Mouse (Mus musculus): ENCODE data around the gene Immp2l. TPM values are rescaled to one million over a fixed set of nuclear protein-coding genes. Genes with fewer than 3 reads are reported as not detected.
A peak's percentile ranks its signal among the peaks of the same experiment; 100 is the strongest.

Gene Immp2l
- polyA plus RNA-seq, 1 experiment from 2014 or later: 12.8 TPM

GRCm38 (mm10) chr12:41401923-41402322 lies 378.0 kb downstream of the Immp2l start:
- H3K27ac ChIP-seq (ENCODE audit: low read length): no peak overlapping the region
- no peak overlapping the region for H3K9ac ChIP-seq (ENCODE audit: low read length)
- H3K9me3 ChIP-seq (ENCODE audit: control insufficient read depth, low read length): no peaks in the 10 kb centered on the region
- H3K27me3 ChIP-seq (ENCODE audit: control insufficient read depth, insufficient read depth, low read depth, low read length): no peaks in the 10 kb centered on the region
- WGBS: 36% methylated on average over 3 of the region's 3 CpGs
- H3K4me2 ChIP-seq (ENCODE audit: low read depth, low read length): no peak overlapping the region
- H3K4me3 ChIP-seq (ENCODE audit: low read length): no peak overlapping the region
- no peak for ATAC-seq (ENCODE audit: low read depth)
- H3K4me1 ChIP-seq (replicated peaks; ENCODE audit: control insufficient read depth, insufficient read depth, low read length): no peaks in the 10 kb centered on the region
- H3K36me3 ChIP-seq (ENCODE audit: control insufficient read depth, insufficient read depth, low read length): no peaks in the 10 kb centered on the region

- Histone ChIP-seq H3K4me1 (replicated peaks; ENCODE audit: control insufficient read depth, insufficient read depth, low read length) (no peaks in the 10 kb centered on the region), H3K9me3 (ENCODE audit: control insufficient read depth, low read length) (no peaks in the 10 kb centered on the region), H3K27me3 (ENCODE audit: control insufficient read depth, insufficient read depth, low read depth, low read length) (no peaks in the 10 kb centered on the region), H3K4me3 (ENCODE audit: low read length) (no peak overlapping the region), H3K4me2 (ENCODE audit: low read depth, low read length) (no peak overlapping the region), H3K9ac (ENCODE audit: low read length) (no peak overlapping the region), H3K27ac (ENCODE audit: low read length) (no peak overlapping the region), H3K36me3 (ENCODE audit: control insufficient read depth, insufficient read depth, low read length) (no peaks in the 10 kb centered on the region)
- no peak for ATAC-seq (ENCODE audit: low read depth)
- WGBS: 27% methylated on average over 3 of the region's 3 CpGs
Measured at GRCm38 (mm10) chr12:41409431-41409830, 385.5 kb downstream of the Immp2l start.

DNA sequence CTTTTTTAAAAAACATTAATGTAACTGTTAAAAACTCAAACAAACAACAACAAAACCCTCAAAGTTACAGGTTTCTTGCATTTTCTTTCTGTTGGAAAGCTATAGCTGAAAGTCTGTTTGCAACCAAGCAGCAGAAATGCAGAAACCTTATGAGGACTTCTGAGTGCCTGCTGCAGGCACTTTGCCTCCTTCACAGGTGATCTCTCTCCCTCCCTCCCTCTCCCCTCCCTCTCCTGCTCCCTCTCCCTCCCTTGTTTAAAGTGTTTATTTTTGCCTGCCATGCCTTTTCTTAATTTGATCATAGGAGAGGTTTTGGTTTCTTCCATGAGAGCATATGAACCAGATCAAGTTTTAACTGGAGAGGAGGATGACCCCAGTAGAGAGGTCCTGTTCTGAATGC lies 392.7 kb downstream of the Immp2l start:
- H3K4me3 ChIP-seq (ENCODE audit: low read length): no peak overlapping the region
- H3K4me1 ChIP-seq (replicated peaks; ENCODE audit: control insufficient read depth, insufficient read depth, low read length): peaks cover 5% of the 10 kb centered on the region; the same call in 1 of the 2 replicates
- H3K27ac ChIP-seq (ENCODE audit: low read length): peak overlapping the region; percentile 93
- no peaks in the 10 kb centered on the region for H3K9me3 ChIP-seq (ENCODE audit: control insufficient read depth, low read length)
- H3K9ac ChIP-seq (ENCODE audit: low read length): no peak overlapping the region
- 0 out of 2 replicates have a peak overlapping the region, but pooled peaks have one; percentile 16 for H3K4me2 ChIP-seq (ENCODE audit: low read depth, low read length)
- peak; percentile 72 for ATAC-seq (ENCODE audit: low read depth)
- H3K27me3 ChIP-seq (ENCODE audit: control insufficient read depth, insufficient read depth, low read depth, low read length): no peaks in the 10 kb centered on the region
- no peaks in the 10 kb centered on the region for H3K36me3 ChIP-seq (ENCODE audit: control insufficient read depth, insufficient read depth, low read length)

GRCm38 (mm10) chr12:41417099-41417498 lies 393.2 kb downstream of the Immp2l start:
- Histone ChIP-seq H3K4me3 (ENCODE audit: low read length) (no peak overlapping the region), H3K36me3 (ENCODE audit: control insufficient read depth, insufficient read depth, low read length) (no peaks in the 10 kb centered on the region), H3K27me3 (ENCODE audit: control insufficient read depth, insufficient read depth, low read depth, low read length) (no peaks in the 10 kb centered on the region), H3K27ac (ENCODE audit: low read length) (peak overlapping the region; percentile 93), H3K4me2 (ENCODE audit: low read depth, low read length) (0 out of 2 replicates have a peak overlapping the region, but pooled peaks have one; percentile 16), H3K9me3 (ENCODE audit: control insufficient read depth, low read length) (no peaks in the 10 kb centered on the region), H3K9ac (ENCODE audit: low read length) (no peak overlapping the region), H3K4me1 (replicated peaks; ENCODE audit: control insufficient read depth, insufficient read depth, low read length) (peaks cover 5% of the 10 kb centered on the region; the same call in 1 of the 2 replicates)
- ATAC-seq (ENCODE audit: low read depth): peak; percentile 99
- WGBS: 11% methylated on average over 3 of the region's 3 CpGs

DNA sequence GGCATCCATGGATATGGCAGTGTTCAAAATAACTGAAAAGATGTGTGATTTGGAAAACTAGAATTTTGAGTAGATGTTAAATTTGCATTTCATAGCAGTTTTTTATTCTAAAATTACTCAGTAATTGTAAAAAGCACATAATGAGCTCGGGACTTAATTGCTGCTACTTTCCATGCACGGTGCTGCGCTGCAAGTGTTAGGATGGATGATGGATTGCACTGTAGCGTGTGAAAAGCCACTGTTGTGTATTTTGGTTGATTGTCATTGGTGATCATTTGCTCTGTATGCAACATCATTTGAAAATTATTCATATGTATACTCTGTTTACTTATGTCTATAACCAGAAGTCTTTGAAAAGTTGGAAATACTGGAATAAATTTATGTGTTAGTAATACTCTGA lies 394.1 kb downstream of the Immp2l start:
- no peak for ATAC-seq (ENCODE audit: low read depth)
- H3K4me2 ChIP-seq (ENCODE audit: low read depth, low read length): no peak overlapping the region
- no peak overlapping the region for H3K4me3 ChIP-seq (ENCODE audit: low read length)
- peak overlapping the region; percentile 61 for H3K27ac ChIP-seq (ENCODE audit: low read length)
- no peaks in the 10 kb centered on the region for H3K9me3 ChIP-seq (ENCODE audit: control insufficient read depth, low read length)
- H3K9ac ChIP-seq (ENCODE audit: low read length): no peak overlapping the region
- H3K36me3 ChIP-seq (ENCODE audit: control insufficient read depth, insufficient read depth, low read length): no peaks in the 10 kb centered on the region
- 78% methylated on average over 4 of the region's 4 CpGs for WGBS
- no peaks in the 10 kb centered on the region for H3K27me3 ChIP-seq (ENCODE audit: control insufficient read depth, insufficient read depth, low read depth, low read length)
- peaks cover 5% of the 10 kb centered on the region; the same call in 1 of the 2 replicates for H3K4me1 ChIP-seq (replicated peaks; ENCODE audit: control insufficient read depth, insufficient read depth, low read length)

DNA sequence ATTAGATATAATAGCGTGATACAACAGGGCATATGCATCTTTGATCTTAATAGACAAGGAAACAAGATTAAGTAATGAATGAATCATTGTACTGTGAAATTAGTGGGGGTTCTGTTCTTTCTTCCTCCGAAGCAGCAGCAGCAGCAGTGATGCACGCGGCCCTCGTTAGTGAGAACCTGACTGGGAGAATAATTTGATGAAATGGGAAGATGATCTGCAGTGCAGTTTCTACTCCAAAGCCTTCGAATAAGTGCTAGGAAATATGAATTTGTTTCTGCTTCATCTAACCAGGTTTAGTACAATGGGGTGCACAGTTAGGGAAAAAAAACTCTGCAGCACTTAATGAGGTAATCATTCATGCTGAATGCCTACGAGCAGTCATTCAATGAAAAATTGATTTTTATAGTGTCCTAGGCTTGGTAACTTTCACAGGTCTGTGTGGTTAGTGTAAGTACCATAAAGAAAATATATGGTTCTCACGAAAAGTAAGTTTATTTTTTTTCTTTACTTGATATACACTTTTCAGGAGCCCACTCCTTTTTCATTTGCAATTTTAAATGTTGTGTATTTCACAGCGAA lies 401.3 kb downstream of the Immp2l start:
- H3K9me3 ChIP-seq (ENCODE audit: control insufficient read depth, low read length): no peaks in the 10 kb centered on the region
- no peak overlapping the region for H3K9ac ChIP-seq (ENCODE audit: low read length)
- H3K4me3 ChIP-seq (ENCODE audit: low read length): no peak overlapping the region
- 76% methylated on average over 9 of the region's 9 CpGs for WGBS
- H3K4me2 ChIP-seq (ENCODE audit: low read depth, low read length): no peak overlapping the region
- no peaks in the 10 kb centered on the region for H3K27me3 ChIP-seq (ENCODE audit: control insufficient read depth, insufficient read depth, low read depth, low read length)
- H3K27ac ChIP-seq (ENCODE audit: low read length): no peak overlapping the region
- no peak for ATAC-seq (ENCODE audit: low read depth)
- H3K36me3 ChIP-seq (ENCODE audit: control insufficient read depth, insufficient read depth, low read length): no peaks in the 10 kb centered on the region
- H3K4me1 ChIP-seq (replicated peaks; ENCODE audit: control insufficient read depth, insufficient read depth, low read length): no peaks in the 10 kb centered on the region

- ATAC-seq (ENCODE audit: low read depth): no peak
- 73% methylated on average over 5 of the region's 5 CpGs for WGBS
- Histone ChIP-seq H3K4me1 (replicated peaks; ENCODE audit: control insufficient read depth, insufficient read depth, low read length) (no peaks in the 10 kb centered on the region), H3K36me3 (ENCODE audit: control insufficient read depth, insufficient read depth, low read length) (no peaks in the 10 kb centered on the region), H3K9me3 (ENCODE audit: control insufficient read depth, low read length) (no peaks in the 10 kb centered on the region), H3K9ac (ENCODE audit: low read length) (no peak overlapping the region), H3K4me2 (ENCODE audit: low read depth, low read length) (no peak overlapping the region), H3K27me3 (ENCODE audit: control insufficient read depth, insufficient read depth, low read depth, low read length) (no peaks in the 10 kb centered on the region), H3K27ac (ENCODE audit: low read length) (no peak overlapping the region), H3K4me3 (ENCODE audit: low read length) (no peak overlapping the region)
Measured at GRCm38 (mm10) chr12:41427464-41427863, 403.6 kb downstream of the Immp2l start.

- Histone ChIP-seq H3K4me2 (ENCODE audit: low read depth, low read length) (no peak overlapping the region), H3K4me1 (replicated peaks; ENCODE audit: control insufficient read depth, insufficient read depth, low read length) (no peaks in the 10 kb centered on the region), H3K36me3 (ENCODE audit: control insufficient read depth, insufficient read depth, low read length) (no peaks in the 10 kb centered on the region), H3K9ac (ENCODE audit: low read length) (no peak overlapping the region), H3K27me3 (ENCODE audit: control insufficient read depth, insufficient read depth, low read depth, low read length) (no peaks in the 10 kb centered on the region), H3K9me3 (ENCODE audit: control insufficient read depth, low read length) (no peaks in the 10 kb centered on the region), H3K27ac (ENCODE audit: low read length) (no peak overlapping the region), H3K4me3 (ENCODE audit: low read length) (no peak overlapping the region)
- ATAC-seq (ENCODE audit: low read depth): no peak
Measured at GRCm38 (mm10) chr12:41428806-41429205, 404.9 kb downstream of the Immp2l start.

- no peaks in the 10 kb centered on the region for H3K27me3 ChIP-seq (ENCODE audit: control insufficient read depth, insufficient read depth, low read depth, low read length)
- no peak for ATAC-seq (ENCODE audit: low read depth)
- no peaks in the 10 kb centered on the region for H3K9me3 ChIP-seq (ENCODE audit: control insufficient read depth, low read length)
- no peak overlapping the region for H3K27ac ChIP-seq (ENCODE audit: low read length)
- no peak overlapping the region for H3K4me3 ChIP-seq (ENCODE audit: low read length)
- no peaks in the 10 kb centered on the region for H3K36me3 ChIP-seq (ENCODE audit: control insufficient read depth, insufficient read depth, low read length)
- WGBS: 69% methylated on average over 5 of the region's 5 CpGs
- peaks cover 3% of the 10 kb centered on the region; the same call in 1 of the 2 replicates for H3K4me1 ChIP-seq (replicated peaks; ENCODE audit: control insufficient read depth, insufficient read depth, low read length)
- H3K4me2 ChIP-seq (ENCODE audit: low read depth, low read length): no peak overlapping the region
- H3K9ac ChIP-seq (ENCODE audit: low read length): no peak overlapping the region
Measured at GRCm38 (mm10) chr12:41436206-41436985, 412.5 kb downstream of the Immp2l start.

Measured in lung, embryonic 16.5 days (tissue).